Mouse (Mus musculus) heart, embryonic 11.5 days (tissue): Measurements from ENCODE around the gene Sdc3. TPM values are rescaled to one million over a fixed set of nuclear protein-coding genes. Genes with fewer than 3 reads are reported as not detected.

Experiments
- ATAC-seq: fragments of 200-750 bp; cut with Nextera tagmentation; replicated peaks from 2 replicates; pipeline ENCODE4 v1.8.0; 2017; ENCODE audit warnings: moderate library complexity; ENCODE audit not compliant: insufficient number of reproducible peaks, low FRiP score, low TSS enrichment
- H3K27ac ChIP-seq: fragments of 300-500 bp; sonication (generic); 2 replicates; pipeline ENCODE4 v1.5.1; 2014; ENCODE audit warnings: mild to moderate bottlenecking, low read depth, low read length
- H3K27me3 ChIP-seq: fragments of 300-500 bp; sonication (generic); 2 replicates; pipeline ENCODE4 v1.6.1; 2014; ENCODE audit warnings: mild to moderate bottlenecking, low read length, mixed read lengths; ENCODE audit not compliant: control insufficient read depth, insufficient read depth
- H3K36me3 ChIP-seq: fragments of 300-500 bp; sonication (generic); 2 replicates; pipeline ENCODE4 v1.6.1; 2014; ENCODE audit warnings: mild to moderate bottlenecking, low read length, moderate library complexity, mixed read lengths; ENCODE audit not compliant: control insufficient read depth, insufficient read depth
- H3K4me1 ChIP-seq: fragments of 300-500 bp; sonication (generic); 2 replicates; pipeline ENCODE4 v1.6.1; 2014; ENCODE audit warnings: low read length; ENCODE audit not compliant: control insufficient read depth, insufficient read depth
- H3K4me2 ChIP-seq: fragments of 300-500 bp; sonication (generic); 2 replicates; pipeline ENCODE4 v1.6.1; 2014; ENCODE audit warnings: mild to moderate bottlenecking, moderate library complexity
- H3K4me3 ChIP-seq: fragments of 300-500 bp; sonication (generic); 2 replicates; pipeline ENCODE4 v1.5.1; 2014; ENCODE audit warnings: low read depth, low read length
- H3K9ac ChIP-seq: fragments of 300-500 bp; sonication (generic); 2 replicates; pipeline ENCODE4 v1.6.1; 2014; ENCODE audit warnings: mild to moderate bottlenecking, low read depth, low read length, moderate library complexity
- H3K9me3 ChIP-seq: fragments of 300-500 bp; sonication (generic); replicated peaks from 2 replicates; pipeline ENCODE4 v1.6.1; 2016; ENCODE audit warnings: low read length; ENCODE audit not compliant: control insufficient read depth
- WGBS: fragments of 180-500 bp; shearing (Covaris S2); extraction: QIAGEN DNeasy Blood & Tissue Kit; methylation state at CpG from one replicate; pipeline ENCODE4 v1.1.7; 2014; ENCODE audit not compliant: insufficient replicate concordance; 5-methylcytosine and 5-hydroxymethylcytosine counted together
- polyA plus RNA-seq: library from polyadenylated mRNA; unstranded; fragments of >200 nt; fragmentation: Nextera tagmentation; extraction: Ambion mirVana; gene quantifications from 2 replicates; pipeline ENCODE4 v1.2.1, GENCODE M21; 2014

Sdc3 gene
- polyA plus RNA-seq, 1 experiment from 2014 or later, result 11.6 TPM

DNA sequence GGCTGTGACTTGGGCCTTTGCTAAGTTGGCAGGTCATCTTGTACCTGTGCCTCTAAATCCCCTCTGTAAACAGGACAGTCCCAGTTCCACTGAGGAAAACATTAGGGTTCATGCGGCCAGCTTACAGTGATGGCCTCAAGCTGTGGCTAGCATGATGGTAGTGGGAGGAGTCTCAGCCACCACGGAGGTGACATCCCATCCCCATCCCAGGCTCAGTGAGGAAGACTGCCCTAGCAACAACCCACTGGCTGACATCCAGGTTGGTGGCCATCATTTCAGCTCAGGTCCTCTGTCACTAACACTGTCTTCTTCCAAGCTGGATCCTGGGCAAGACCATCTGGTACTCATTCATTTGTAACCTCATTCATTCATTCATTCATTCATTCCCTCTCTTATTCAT, 12.0 kb downstream of the Sdc3 start:
- Histone ChIP-seq H3K27ac (no peak overlapping the region), H3K4me1 (peaks cover 27% of the 10 kb centered on the region), H3K4me3 (no peak overlapping the region), H3K4me2 (no peak overlapping the region), H3K9ac (no peak overlapping the region), H3K27me3 (no peaks in the 10 kb centered on the region), H3K36me3 (no peaks in the 10 kb centered on the region), H3K9me3 (no peaks in the 10 kb centered on the region)
- WGBS, result 57% methylated on average over 2 of the region's 2 CpGs
- ATAC-seq, result no peak

DNA sequence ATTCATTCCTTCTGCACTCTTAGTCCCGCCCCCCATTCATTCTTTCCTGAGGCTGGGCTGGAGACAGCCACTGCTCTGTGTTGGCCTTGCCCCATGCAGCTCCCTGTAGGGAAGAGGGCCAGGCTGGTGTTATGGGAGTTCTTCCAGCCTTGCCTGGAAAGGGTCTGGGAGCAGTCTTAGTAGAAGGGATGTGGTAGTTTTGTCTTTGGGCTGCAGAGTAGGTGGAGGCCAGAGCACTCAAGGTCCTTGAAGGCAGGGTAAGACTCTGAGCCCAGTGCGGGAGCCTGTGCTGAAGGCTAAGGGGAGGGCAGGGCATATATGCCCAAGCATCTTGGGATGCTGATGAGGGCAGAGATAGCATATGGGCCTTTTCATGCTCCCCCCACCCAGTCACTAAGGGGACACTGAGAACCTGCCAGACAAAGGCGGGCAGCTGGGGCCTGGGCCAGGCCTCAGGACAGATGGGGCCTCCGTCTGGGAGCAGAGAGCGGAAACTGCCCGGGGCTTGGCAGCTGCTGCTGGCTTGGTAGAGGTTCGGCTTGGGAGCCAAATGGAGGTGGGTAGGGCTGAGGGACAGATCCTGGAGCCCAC, 12.5 kb downstream of the Sdc3 start:
- H3K27ac ChIP-seq, result no peak overlapping the region
- H3K4me3 ChIP-seq, result no peak overlapping the region
- H3K4me2 ChIP-seq, result no peak overlapping the region
- peaks cover 22% of the 10 kb centered on the region for H3K4me1 ChIP-seq
- no peaks in the 10 kb centered on the region for H3K9me3 ChIP-seq
- H3K9ac ChIP-seq, result no peak overlapping the region; the same call in 1 of the 2 replicates
- 75% methylated on average over 7 of the region's 7 CpGs for WGBS
- no peaks in the 10 kb centered on the region for H3K27me3 ChIP-seq
- ATAC-seq, result no peak
- H3K36me3 ChIP-seq, result no peaks in the 10 kb centered on the region

DNA sequence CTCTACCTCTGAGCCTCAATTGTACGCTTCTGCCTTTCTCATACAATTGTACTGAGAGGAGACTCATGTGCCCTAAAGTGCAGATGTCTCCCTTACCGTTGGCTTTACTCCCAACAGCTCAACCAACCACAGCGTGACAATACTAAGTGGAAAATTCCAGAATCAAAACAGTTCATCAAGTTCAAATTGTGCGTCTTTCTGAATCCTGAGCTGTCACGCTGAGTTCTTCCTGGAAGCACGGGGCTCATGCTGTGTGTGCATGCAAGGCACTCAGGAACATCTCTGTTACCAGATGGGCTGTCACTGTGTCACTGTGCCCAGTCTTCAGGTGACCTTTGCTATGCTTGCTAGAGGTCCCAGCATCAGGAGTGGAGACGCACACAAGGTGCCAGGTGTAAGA, 13.4 kb downstream of the Sdc3 start:
- Histone ChIP-seq H3K4me2 (no peak overlapping the region), H3K27me3 (no peaks in the 10 kb centered on the region), H3K9me3 (no peaks in the 10 kb centered on the region), H3K4me1 (peaks cover 15% of the 10 kb centered on the region; the same call in 1 of the 2 replicates), H3K36me3 (no peaks in the 10 kb centered on the region), H3K9ac (no peak overlapping the region), H3K4me3 (no peak overlapping the region), H3K27ac (no peak overlapping the region)
- 82% methylated on average over 7 of the region's 7 CpGs for WGBS
- ATAC-seq, result no peak

DNA sequence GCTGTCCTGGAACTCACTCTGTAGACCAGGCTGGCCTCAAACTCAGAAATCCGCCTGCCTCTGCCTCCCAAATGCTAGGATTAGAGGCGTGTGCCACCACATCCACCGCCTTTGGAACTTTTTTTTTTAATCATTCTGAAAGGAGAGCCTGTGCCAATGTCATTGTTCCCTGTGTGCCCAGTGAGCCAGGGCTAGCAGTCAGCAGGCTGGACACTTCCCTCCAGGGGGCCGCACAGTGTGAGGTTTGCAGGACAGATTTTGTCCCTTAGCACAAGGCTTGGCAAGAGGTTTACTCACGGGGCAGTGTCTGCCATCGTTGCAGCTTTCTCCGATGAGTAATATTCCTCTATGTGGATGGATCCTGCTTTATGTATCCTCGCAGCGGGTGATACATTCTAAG, 14.4 kb downstream of the Sdc3 start:
- no peak overlapping the region for H3K27ac ChIP-seq
- H3K9me3 ChIP-seq, result no peaks in the 10 kb centered on the region
- no peak for ATAC-seq
- 85% methylated on average over 9 of the region's 9 CpGs for WGBS
- no peak overlapping the region for H3K4me3 ChIP-seq
- H3K9ac ChIP-seq, result no peak overlapping the region
- H3K36me3 ChIP-seq, result no peaks in the 10 kb centered on the region
- peaks cover 14% of the 10 kb centered on the region; the same call in 1 of the 2 replicates for H3K4me1 ChIP-seq
- no peak overlapping the region for H3K4me2 ChIP-seq
- H3K27me3 ChIP-seq, result no peaks in the 10 kb centered on the region

DNA sequence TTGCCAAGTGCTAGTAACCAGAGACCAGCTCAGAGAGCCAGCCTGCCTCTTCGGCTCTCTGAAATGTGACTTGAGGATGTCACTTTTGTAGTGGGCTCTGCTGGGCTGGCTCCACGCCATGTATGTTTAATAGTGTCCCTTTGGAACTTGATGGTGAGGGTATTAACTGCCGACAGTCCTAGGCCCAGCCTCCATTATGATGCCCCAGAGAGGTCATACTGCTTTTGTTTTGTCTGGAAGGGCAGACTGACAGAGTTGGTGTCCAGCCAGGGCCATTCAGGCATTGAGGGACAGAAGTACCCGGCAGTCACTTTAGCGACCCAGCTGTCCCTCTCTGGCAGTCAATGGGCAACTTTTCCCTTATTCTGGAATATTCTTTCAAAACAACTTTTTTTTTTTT, 17.4 kb downstream of the Sdc3 start:
- Histone ChIP-seq H3K4me3 (no peak overlapping the region), H3K9ac (no peak overlapping the region), H3K27me3 (no peaks in the 10 kb centered on the region), H3K4me2 (no peak overlapping the region), H3K9me3 (no peaks in the 10 kb centered on the region), H3K4me1 (peaks cover 6% of the 10 kb centered on the region; the same call in 1 of the 2 replicates), H3K27ac (no peak overlapping the region), H3K36me3 (no peaks in the 10 kb centered on the region)
- WGBS, result 65% methylated on average over 5 of the region's 5 CpGs
- ATAC-seq, result no peak

DNA sequence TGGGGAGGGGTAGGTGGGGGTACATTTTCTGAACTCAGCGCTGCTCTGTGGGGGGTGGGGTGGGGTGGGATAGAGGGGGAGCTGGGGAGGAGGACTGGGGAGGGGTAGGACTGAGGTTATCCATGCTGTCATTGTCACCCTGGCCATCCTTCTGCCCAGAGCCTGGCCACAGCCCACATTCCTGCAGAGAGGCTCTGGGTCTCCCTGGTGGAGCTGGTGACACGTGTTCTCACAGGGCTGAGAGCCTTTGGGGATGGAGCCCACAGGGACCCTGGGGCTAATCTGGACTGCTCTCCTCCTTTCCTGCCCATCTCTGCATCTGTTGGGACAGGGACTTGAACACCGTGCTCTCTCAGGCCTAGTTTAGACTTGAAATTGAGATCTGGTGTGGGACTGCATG, 18.5 kb downstream of the Sdc3 start:
- no peak overlapping the region for H3K27ac ChIP-seq
- no peak overlapping the region for H3K9ac ChIP-seq
- ATAC-seq, result no peak
- peaks cover 3% of the 10 kb centered on the region; the same call in 1 of the 2 replicates for H3K4me1 ChIP-seq
- no peak overlapping the region for H3K4me2 ChIP-seq
- H3K4me3 ChIP-seq, result no peak overlapping the region
- no peaks in the 10 kb centered on the region for H3K36me3 ChIP-seq
- no peaks in the 10 kb centered on the region for H3K27me3 ChIP-seq
- H3K9me3 ChIP-seq, result no peaks in the 10 kb centered on the region
- WGBS, result 45% methylated on average over 3 of the region's 3 CpGs

DNA sequence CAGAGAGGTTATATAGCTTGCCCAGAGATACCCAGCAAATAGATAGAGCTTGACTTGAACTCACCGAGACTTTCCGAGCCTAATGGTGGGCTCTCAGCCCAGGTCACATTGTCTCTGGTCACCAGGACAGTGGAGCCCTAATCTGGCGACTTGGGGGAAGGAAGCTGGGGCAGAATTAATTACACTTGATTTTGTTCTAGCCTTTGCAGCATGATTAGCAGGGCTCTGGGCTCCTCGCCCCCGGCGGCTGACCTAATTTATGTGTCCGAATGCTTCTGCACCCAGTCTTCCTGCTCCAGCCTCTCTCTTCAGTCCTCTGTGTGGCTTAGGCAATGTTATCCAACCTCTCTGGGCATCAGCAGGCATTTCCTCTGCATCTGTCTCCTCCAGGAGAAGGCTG, 19.0 kb downstream of the Sdc3 start:
- Histone ChIP-seq H3K4me1 (peaks cover 3% of the 10 kb centered on the region; the same call in 1 of the 2 replicates), H3K27me3 (no peaks in the 10 kb centered on the region), H3K9me3 (no peaks in the 10 kb centered on the region), H3K27ac (no peak overlapping the region), H3K9ac (no peak overlapping the region), H3K4me3 (no peak overlapping the region), H3K4me2 (no peak overlapping the region), H3K36me3 (no peaks in the 10 kb centered on the region)
- WGBS, result 59% methylated on average over 7 of the region's 7 CpGs
- ATAC-seq, result no peak

DNA sequence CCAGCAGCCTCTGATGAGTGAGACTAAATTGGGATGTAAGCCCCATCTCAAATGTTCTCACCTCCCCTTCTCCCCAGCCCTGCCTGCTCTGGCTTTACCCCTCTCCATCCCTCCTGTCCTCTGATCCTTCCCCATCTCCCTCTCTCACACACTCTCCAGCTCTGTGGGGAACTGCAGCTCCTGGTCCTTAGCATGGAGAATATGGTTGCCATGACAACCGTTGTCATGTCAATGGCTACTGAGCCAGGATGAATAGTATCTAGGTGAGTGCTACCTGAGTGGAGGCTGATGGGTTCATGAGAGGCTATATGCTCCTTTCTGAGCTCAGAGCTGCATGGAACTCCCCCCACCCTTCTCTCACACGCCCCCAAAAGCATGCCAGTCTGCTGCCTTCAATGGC, 21.6 kb downstream of the Sdc3 start:
- Histone ChIP-seq H3K4me2 (no peak overlapping the region), H3K9me3 (no peaks in the 10 kb centered on the region), H3K36me3 (no peaks in the 10 kb centered on the region), H3K4me3 (no peak overlapping the region), H3K9ac (no peak overlapping the region), H3K4me1 (peaks cover 3% of the 10 kb centered on the region; the same call in 1 of the 2 replicates), H3K27me3 (no peaks in the 10 kb centered on the region), H3K27ac (no peak overlapping the region)
- ATAC-seq, result no peak
- WGBS, result 39% methylated on average over 2 of the region's 2 CpGs

DNA sequence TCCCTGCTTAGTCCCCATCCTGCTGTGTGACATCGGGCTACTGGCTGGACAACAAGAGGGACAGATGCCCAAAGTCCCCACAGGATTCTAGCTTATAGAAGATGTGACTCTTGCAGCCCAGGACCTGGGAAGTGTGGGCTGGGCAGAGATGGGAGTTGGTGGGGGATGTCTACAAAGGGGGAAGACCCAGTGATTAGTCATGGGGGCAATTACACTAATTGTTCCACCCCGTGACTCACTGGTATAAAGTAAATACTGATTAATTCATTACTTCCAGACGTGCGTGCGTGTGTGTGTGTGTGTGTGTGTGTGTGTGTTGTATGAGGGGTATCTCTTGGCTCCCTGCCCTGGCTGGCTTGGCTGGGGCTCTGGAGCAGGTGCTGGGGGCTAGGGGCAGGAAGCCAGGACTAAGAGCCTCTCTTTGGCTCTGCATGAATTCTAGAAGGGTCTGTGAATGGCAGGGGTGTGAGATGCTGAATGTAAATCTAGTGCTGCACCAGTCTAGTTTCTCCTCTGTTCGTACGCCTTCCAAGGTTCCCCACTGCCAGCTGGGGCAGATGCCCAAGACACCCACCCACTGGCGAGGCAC, 22.5 kb downstream of the Sdc3 start:
- Histone ChIP-seq H3K9me3 (no peaks in the 10 kb centered on the region), H3K4me2 (no peak overlapping the region), H3K36me3 (no peaks in the 10 kb centered on the region), H3K4me3 (no peak overlapping the region), H3K4me1 (peaks cover 3% of the 10 kb centered on the region; the same call in 1 of the 2 replicates), H3K9ac (no peak overlapping the region), H3K27ac (no peak overlapping the region), H3K27me3 (no peaks in the 10 kb centered on the region)
- WGBS, result 69% methylated on average over 8 of the region's 8 CpGs
- ATAC-seq, result no peak
